Mouse (Mus musculus): ENCODE results near the gene Gpr158.

Gpr158 gene

DNA sequence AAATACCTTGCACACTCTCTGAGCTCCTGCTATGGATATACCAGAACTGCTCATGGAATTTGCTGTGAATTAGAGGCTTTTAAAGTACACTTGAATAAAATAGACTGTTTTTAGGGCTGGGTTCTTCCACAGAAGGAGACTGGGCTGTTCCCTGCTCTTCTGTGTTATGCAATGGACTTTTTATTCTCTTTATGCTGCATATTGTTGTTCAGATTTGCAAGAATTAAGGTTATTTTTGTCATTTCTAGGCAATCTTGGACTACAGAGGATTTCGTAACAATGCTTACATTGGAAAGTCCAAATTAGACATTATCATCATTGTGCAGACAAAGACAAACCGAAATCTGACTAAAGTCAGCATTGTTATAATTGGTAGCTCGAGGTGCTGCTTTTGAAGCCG is 298.4 kb downstream of the Gpr158 start:
- no peak for DNase-seq (ENCODE audit: low spot score)

GRCm38 (mm10) chr2:21676084-21676838 is 308.9 kb downstream of the Gpr158 start:
- DNase-seq (ENCODE audit: low spot score) = no peak

DNA sequence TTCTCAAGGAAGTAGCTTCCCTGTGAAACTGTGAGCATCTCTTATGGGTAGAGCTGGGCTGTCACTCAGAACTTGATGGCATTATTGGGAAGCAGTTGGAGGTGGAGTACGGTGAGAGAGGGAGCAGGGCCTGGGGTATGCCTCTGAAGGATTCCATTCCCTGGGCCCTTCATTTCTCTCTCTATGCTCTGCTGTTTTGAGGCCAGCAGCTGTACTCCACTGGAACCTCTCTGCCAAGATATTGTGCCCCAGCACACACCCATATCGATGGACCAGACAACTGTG is 309.4 kb downstream of the Gpr158 start:
- no peak for DNase-seq (ENCODE audit: low spot score)

DNA sequence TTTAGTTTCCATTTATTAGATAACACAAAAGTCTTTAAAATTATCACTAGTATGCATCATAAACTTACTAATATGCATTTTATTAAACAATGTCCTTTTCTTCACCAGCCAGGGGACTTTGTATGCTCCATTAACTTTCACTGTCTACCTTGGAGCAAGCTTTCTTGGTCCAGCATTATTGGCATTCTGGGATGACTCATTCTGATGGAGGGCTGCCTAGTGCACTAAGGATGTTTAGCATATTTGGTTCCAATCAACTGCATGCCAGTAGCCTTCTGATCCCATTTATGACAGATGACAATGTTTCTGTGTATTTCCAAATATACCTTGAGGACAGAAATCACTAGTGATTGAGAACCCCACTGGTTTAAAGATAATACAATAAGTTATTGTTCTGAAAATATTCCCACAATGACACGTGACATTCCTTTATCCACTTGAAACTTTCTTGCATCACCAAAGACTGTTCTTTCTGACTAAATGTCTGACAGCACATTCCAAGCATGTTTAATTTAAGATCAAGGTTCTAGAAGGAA is 313.5 kb downstream of the Gpr158 start:
- no peak for DNase-seq (ENCODE audit: low spot score)

GRCm38 (mm10) chr2:21684736-21685135 is 317.4 kb downstream of the Gpr158 start:
- no peak for DNase-seq (ENCODE audit: low spot score)

- no peak for DNase-seq (ENCODE audit: low spot score)
Measured at GRCm38 (mm10) chr2:21693128-21693527, 325.8 kb downstream of the Gpr158 start.

DNA sequence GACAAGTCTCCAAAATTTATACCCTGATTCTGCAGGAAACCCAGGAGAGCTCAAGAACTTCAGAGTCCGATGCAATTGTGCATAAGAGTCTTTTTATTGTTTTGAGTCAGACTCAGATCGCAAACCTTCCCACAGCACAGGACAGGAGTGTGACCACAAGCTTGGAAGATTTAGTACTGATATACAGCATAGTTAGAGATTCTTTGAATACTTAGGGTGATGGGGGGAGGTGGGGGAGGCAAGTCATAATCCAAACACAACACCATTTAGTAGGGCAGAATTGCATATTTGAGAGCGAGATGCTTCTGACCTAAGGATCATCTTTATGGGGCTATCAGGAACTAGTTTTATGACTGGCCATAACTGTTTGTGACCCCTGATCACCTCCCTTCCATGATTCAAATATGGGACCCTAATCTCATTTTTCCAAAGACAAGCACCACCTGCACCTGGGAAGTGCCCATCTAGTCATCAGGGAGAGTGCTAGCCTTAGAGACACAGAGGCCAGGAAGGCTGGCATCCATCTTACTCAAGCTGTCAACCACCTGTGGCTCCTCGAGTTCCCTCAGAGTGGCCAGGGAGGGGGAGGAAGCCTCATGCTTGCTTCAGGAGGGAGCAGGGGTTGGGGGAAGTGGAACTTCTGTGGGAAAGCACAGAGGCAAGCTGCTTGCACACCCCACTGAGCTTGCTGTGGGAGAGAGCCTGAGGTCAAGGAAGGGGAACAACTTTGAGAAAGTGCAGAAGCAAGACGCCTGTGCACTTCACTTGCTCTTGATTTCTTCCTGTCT is 326.7 kb downstream of the Gpr158 start:
- DNase-seq (ENCODE audit: low spot score) = no peak

- DNase-seq (ENCODE audit: low spot score) = no peak
Measured at GRCm38 (mm10) chr2:21728075-21728474, 360.7 kb downstream of the Gpr158 start.

- DNase-seq (ENCODE audit: low spot score) = no peak
Measured at GRCm38 (mm10) chr2:21783721-21784120, 416.4 kb downstream of the Gpr158 start.

DNA sequence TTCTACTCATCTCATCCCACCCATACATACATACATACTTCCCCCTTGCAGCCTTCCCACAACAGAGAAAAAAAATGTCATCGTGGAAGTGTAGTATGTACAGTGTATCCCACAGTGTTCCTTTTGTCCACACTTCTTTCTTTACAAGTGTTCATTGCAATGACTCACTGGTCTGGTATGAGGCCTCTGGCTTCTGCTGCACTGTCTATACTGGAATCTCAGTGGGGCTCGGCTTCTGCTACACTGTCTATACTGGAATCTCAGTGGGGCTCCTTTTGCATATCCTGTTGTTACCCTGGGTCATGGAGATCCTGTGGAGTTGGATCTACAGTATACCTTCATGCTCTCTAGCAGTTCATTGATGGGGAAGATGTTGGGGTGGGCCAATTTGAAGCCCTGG is 425.8 kb downstream of the Gpr158 start:
- DNase-seq (ENCODE audit: low spot score) = no peak

- no peak for DNase-seq (ENCODE audit: low spot score)
Measured at GRCm38 (mm10) chr2:21799616-21800015, 432.3 kb downstream of the Gpr158 start.

DNA sequence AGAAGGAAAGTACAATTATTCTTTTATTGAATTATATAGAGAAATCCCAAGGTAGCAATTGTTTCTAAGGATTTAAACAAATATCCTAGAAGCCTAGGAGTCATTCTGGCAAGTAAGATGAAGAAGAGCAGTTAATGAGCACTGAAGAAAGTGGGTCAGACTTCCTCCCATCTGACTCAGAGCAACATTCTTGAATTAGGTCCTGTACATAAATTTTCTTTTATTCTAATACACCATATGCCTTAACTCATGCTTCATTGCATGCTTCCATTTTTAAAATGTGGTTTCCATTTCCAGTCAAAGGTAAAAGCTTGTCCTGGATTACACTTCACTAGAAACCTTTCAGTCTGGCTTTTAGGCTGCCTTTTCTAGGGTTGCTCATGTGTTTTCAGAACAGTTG is 432.7 kb downstream of the Gpr158 start:
- no peak for DNase-seq (ENCODE audit: low spot score)

DNA sequence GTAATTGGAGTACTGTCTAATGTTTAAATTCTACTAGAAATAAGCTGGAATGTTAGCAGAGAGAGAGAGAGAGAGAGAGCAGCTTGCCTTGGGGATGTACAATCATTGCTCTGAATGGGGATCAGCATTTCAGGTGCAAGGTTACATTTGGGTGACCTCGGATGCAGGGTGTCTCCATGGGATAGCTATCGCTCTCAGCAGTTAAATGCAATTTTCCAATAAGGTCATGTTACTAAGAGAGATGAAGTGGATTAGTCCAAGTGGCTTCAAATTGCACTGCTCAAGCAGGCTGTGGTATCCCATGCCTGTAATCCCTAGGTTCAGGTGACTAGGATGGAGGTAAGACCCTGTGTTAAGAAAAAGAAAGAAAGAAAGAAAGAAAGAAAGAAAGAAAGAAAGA is 441.2 kb downstream of the Gpr158 start:
- DNase-seq (ENCODE audit: low spot score) = no peak

DNA sequence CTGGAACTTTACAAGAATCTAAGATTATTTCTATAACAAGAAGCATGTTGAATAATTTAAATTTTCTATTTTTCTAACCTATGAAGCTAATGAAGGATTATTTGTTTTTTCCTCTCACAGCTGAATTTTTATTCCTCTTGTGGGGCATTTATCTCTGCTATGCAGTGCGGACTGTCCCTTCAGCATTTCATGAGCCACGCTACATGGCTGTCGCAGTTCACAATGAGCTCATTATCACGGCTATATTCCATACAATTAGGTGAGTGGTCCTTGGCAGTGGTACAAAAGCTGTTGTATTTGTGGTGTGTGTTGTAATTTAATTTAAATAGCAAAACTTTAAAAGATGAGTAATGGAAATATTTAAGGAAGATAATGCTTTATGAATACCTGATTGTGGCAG is 443.1 kb downstream of the Gpr158 start:
- no peak for DNase-seq (ENCODE audit: low spot score)

DNA sequence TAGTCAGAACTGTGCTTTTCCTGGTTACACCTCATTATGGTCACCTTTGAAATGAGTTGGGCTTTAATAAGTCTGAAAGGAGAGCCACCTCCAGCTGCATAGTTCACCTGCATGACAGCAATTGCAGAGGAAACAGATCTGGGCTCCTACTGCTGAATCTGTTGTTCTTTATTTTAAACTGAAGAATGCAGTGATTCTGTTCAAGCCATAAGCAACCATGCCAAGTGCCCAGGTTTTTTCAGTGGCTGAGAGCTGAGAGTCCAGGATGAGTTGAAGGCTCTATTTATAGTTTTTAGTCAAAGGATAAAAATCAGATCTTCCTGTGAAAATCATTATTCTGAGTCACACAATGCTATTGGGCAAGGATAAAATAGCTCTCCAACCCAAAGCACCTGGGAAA is 496.7 kb downstream of the Gpr158 start:
- DNase-seq (ENCODE audit: low spot score) = no peak

All from ovary, postnatal 36 days (tissue).